Mouse (Mus musculus): ENCODE measurements around the gene Gpr160.

- no peak for TF ChIP-seq CTCF (IDR thresholded peaks at IDR 0.05; ENCODE audit: control insufficient read depth, insufficient read depth, low read length)
- no peak for TF ChIP-seq POLR2A (IDR thresholded peaks at IDR 0.05; ENCODE audit: borderline replicate concordance, control insufficient read depth, low read depth, low read length)
Observed at GRCm38 (mm10) chr3:30927664-30928063, 71.9 kb downstream of the Gpr160 start.
